Mouse (Mus musculus) forebrain, embryonic 16.5 days (tissue): Measurements from ENCODE around the gene Vmn1r85. TPM values are rescaled to one million over a fixed set of nuclear protein-coding genes. Genes with fewer than 3 reads are reported as not detected.

Experiments
- ATAC-seq: fragments of 200-750 bp; cut with Nextera tagmentation; 2 replicates; pipeline ENCODE4 v1.8.0; 2017; ENCODE audit warnings: mild to moderate bottlenecking, moderate library complexity
- H3K27ac ChIP-seq: fragments of 300-500 bp; sonication (generic); 2 replicates; pipeline ENCODE4 v1.5.1; 2014; ENCODE audit warnings: low read length, control low read depth
- H3K27me3 ChIP-seq: fragments of 300-500 bp; sonication (generic); replicated peaks from 2 replicates; pipeline ENCODE4 v1.6.1; 2014; ENCODE audit warnings: low read length; ENCODE audit not compliant: control insufficient read depth, insufficient read depth
- H3K36me3 ChIP-seq: fragments of 300-500 bp; sonication (generic); 2 replicates; pipeline ENCODE4 v1.6.1; 2014; ENCODE audit not compliant: control insufficient read depth, insufficient read depth
- H3K4me1 ChIP-seq: fragments of 300-500 bp; sonication (generic); replicated peaks from 2 replicates; pipeline ENCODE4 v1.6.1; 2014; ENCODE audit warnings: low read length; ENCODE audit not compliant: control insufficient read depth, insufficient read depth
- H3K4me2 ChIP-seq: fragments of 300-500 bp; sonication (generic); 2 replicates; pipeline ENCODE4 v1.6.1; 2014; ENCODE audit warnings: mild to moderate bottlenecking, low read length, control low read depth
- H3K4me3 ChIP-seq: fragments of 300-500 bp; sonication (generic); replicated peaks from 2 replicates; pipeline ENCODE4 v1.5.1; 2014; ENCODE audit warnings: mild to moderate bottlenecking, low read length, control low read depth
- H3K9ac ChIP-seq: fragments of 300-500 bp; sonication (generic); replicated peaks from 2 replicates; pipeline ENCODE4 v1.6.1; 2014; ENCODE audit warnings: low read depth, low read length, control low read depth
- H3K9me3 ChIP-seq: fragments of 300-500 bp; sonication (generic); 2 replicates; pipeline ENCODE4 v1.6.1; 2016; ENCODE audit warnings: low read length; ENCODE audit not compliant: control insufficient read depth
- WGBS: fragments of 180-500 bp; shearing (Covaris S2); extraction: QIAGEN DNeasy Blood & Tissue Kit; methylation state at CpG from one replicate; pipeline ENCODE4 v1.1.7; 2014; 5-methylcytosine and 5-hydroxymethylcytosine counted together
- polyA plus RNA-seq: library from polyadenylated mRNA; unstranded; fragments of >200 nt; fragmentation: Nextera tagmentation; extraction: Ambion mirVana; gene quantifications from 2 replicates; pipeline ENCODE4 v1.2.1, GENCODE M21; 2015

Gene Vmn1r85
- polyA plus RNA-seq, 1 experiment from 2014 or later, result 0.04 TPM

GRCm38 (mm10) chr7:13042511-13042910, 52.5 kb downstream of the Vmn1r85 start:
- H3K9me3 ChIP-seq, result no peaks in the 10 kb centered on the region
- H3K27me3 ChIP-seq, result peaks cover 20% of the 10 kb centered on the region
- 82% methylated on average over 6 of the region's 6 CpGs for WGBS
- H3K4me2 ChIP-seq, result no peak overlapping the region
- H3K27ac ChIP-seq, result no peak overlapping the region
- peaks cover 22% of the 10 kb centered on the region for H3K4me1 ChIP-seq
- no peak overlapping the region for H3K9ac ChIP-seq
- ATAC-seq, result no peak
- no peak overlapping the region for H3K4me3 ChIP-seq
- H3K36me3 ChIP-seq, result no peaks in the 10 kb centered on the region

- Histone ChIP-seq H3K4me1 (peaks cover 31% of the 10 kb centered on the region), H3K9ac (no peak overlapping the region), H3K4me2 (no peak overlapping the region), H3K4me3 (no peak overlapping the region), H3K27ac (no peak overlapping the region), H3K9me3 (no peaks in the 10 kb centered on the region), H3K36me3 (peaks cover under 1% of the 10 kb centered on the region; the same call in 1 of the 2 replicates), H3K27me3 (peaks cover 20% of the 10 kb centered on the region)
- 72% methylated on average over 1 of the region's 1 CpGs for WGBS
- ATAC-seq, result no peak
Observed at GRCm38 (mm10) chr7:13041256-13041655, 53.7 kb downstream of the Vmn1r85 start.

DNA sequence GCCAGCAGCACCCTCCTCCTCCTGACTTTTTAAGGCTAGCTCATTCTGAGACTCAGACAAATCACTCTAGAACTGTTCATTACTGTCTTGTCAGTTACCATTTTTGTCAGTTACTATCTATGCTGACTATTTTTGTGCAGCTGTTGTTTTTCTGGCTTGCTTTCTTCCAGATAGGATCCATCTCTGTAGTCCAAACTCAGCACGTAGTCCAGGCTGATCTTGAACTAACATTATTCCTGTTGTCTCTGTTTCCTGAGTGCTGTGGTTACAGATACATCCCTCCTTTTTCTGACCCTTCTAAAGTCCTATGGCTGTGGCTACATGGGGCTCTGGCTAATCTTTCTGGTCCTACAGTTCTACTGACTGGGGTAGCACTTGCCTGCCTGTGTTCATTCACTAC, 55.8 kb downstream of the Vmn1r85 start:
- 91% methylated on average over 1 of the region's 1 CpGs for WGBS
- peak overlapping the region; percentile 71 for H3K4me2 ChIP-seq
- H3K27me3 ChIP-seq, result peaks cover 11% of the 10 kb centered on the region
- no peak overlapping the region for H3K4me3 ChIP-seq
- no peak overlapping the region; the same call in 1 of the 2 replicates for H3K27ac ChIP-seq
- H3K36me3 ChIP-seq, result peaks cover 12% of the 10 kb centered on the region
- ATAC-seq, result no peak
- peak overlapping the region; percentile 98 for H3K9ac ChIP-seq
- peaks cover 37% of the 10 kb centered on the region for H3K4me1 ChIP-seq
- H3K9me3 ChIP-seq, result no peaks in the 10 kb centered on the region

- Histone ChIP-seq H3K4me2 (peak overlapping the region; percentile 71), H3K9me3 (no peaks in the 10 kb centered on the region), H3K4me1 (peaks cover 36% of the 10 kb centered on the region), H3K27ac (peak overlapping the region; percentile 100), H3K27me3 (peaks cover 10% of the 10 kb centered on the region), H3K9ac (peak overlapping the region; percentile 98), H3K36me3 (peaks cover 12% of the 10 kb centered on the region), H3K4me3 (peak overlapping the region; percentile 77)
- WGBS, result 19% methylated on average over 15 of the region's 15 CpGs
- no peak for ATAC-seq
Observed at GRCm38 (mm10) chr7:13038621-13039169, 56.3 kb downstream of the Vmn1r85 start.

DNA sequence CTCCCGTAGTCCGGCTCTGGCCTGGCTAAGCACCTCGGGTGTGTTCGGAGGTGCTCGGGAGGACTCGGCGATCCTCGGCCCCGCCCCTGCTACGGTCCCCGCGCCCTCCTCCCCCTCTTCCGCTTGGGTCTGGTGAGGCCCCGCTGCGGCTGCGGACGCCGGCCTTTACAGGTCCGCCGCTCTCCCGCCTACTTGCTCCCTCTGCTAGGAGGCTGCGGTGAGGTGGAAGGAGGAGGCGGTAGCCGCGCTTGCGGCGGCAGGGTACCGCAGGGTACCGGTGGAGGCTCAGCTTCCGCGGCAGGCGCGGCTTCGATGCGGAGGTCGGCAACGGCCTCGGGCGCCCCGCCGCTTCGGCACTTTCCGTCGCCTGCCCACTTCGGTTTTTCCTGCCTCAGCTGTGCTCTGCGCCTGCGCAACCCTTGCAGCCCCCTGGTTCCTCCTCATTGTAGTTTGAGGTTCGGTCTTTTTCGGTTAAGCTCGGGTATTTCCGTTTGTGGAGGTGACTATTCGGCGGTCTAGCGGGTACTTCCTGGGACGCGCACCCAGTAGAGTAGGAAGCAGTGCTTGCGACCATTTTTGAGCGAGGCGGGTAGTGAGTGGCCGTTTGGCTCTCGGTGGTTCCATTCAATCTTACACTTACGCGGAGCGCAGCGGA, 56.9 kb downstream of the Vmn1r85 start, which contains the start of gene Ube2m:
Ube2m (minus strand) TSS at position 375 of the 655 bp plus-strand sequence.
- H3K4me1 ChIP-seq, result peaks cover 38% of the 10 kb centered on the region
- peak within 1 kb of the TSS; percentile 100 for H3K27ac ChIP-seq
- no peaks in the 10 kb centered on the region for H3K9me3 ChIP-seq
- peak within 1 kb of the TSS; percentile 98 for H3K9ac ChIP-seq
- under 1% methylated on average over 60 of the region's 65 CpGs for WGBS
- H3K27me3 ChIP-seq, result peaks cover 5% of the 10 kb centered on the region
- H3K36me3 ChIP-seq, result peaks cover 12% of the 10 kb centered on the region
- peak within 1 kb of the TSS; percentile 77 for H3K4me3 ChIP-seq
- peak within 1 kb of the TSS; percentile 94 for H3K4me2 ChIP-seq
- peak; percentile 91 for ATAC-seq

- peaks cover 38% of the 10 kb centered on the region for H3K4me1 ChIP-seq
- H3K27ac ChIP-seq, result peak overlapping the region; percentile 100
- WGBS, result 0% methylated on average over 32 of the region's 33 CpGs
Observed at GRCm38 (mm10) chr7:13037366-13037765, 57.6 kb downstream of the Vmn1r85 start.

GRCm38 (mm10) chr7:13036806-13037205, 58.2 kb downstream of the Vmn1r85 start:
- peak overlapping the region; percentile 77 for H3K4me3 ChIP-seq
- WGBS, result 46% methylated on average over 4 of the region's 4 CpGs
- peak overlapping the region; percentile 98 for H3K9ac ChIP-seq
- no peaks in the 10 kb centered on the region for H3K27me3 ChIP-seq
- H3K27ac ChIP-seq, result no peak overlapping the region
- ATAC-seq, result no peak
- peaks cover 17% of the 10 kb centered on the region for H3K36me3 ChIP-seq
- H3K9me3 ChIP-seq, result no peaks in the 10 kb centered on the region
- H3K4me1 ChIP-seq, result peaks cover 38% of the 10 kb centered on the region
- H3K4me2 ChIP-seq, result peak overlapping the region; percentile 94

More at GRCm38 (mm10) chr7:13037366-13037765, 57.6 kb downstream of the Vmn1r85 start:
- peak overlapping the region; percentile 98 for H3K9ac ChIP-seq
- peak overlapping the region; percentile 94 for H3K4me2 ChIP-seq
- no peaks in the 10 kb centered on the region; the same call in 1 of the 2 replicates for H3K27me3 ChIP-seq
- H3K36me3 ChIP-seq, result peaks cover 13% of the 10 kb centered on the region
- ATAC-seq, result peak; percentile 2
- H3K4me3 ChIP-seq, result peak overlapping the region; percentile 77
- no peaks in the 10 kb centered on the region for H3K9me3 ChIP-seq

GRCm38 (mm10) chr7:13035211-13035855, 59.6 kb downstream of the Vmn1r85 start:
- WGBS, result 78% methylated on average over 17 of the region's 17 CpGs
- Histone ChIP-seq H3K27me3 (no peaks in the 10 kb centered on the region), H3K4me3 (no peak overlapping the region), H3K27ac (peak overlapping the region; percentile 72), H3K4me2 (peak overlapping the region; percentile 91), H3K4me1 (peaks cover 38% of the 10 kb centered on the region), H3K36me3 (peaks cover 27% of the 10 kb centered on the region), H3K9me3 (no peaks in the 10 kb centered on the region), H3K9ac (no peak overlapping the region)
- ATAC-seq, result no peak
